Mouse (Mus musculus) liver, postnatal 0 days (tissue): ENCODE data around the gene Pex19. TPM values are rescaled to one million over a fixed set of nuclear protein-coding genes. Genes with fewer than 3 reads are reported as not detected.

Experiments
- ATAC-seq: fragments of 200-750 bp; cut with Nextera tagmentation; 2 replicates; pipeline ENCODE4 v1.8.0; 2017; ENCODE audit warnings: mild to moderate bottlenecking, moderate library complexity
- DNase-seq: peaks from one replicate; pipeline ENCODE4 v3.0.0-alpha.2; 2016
- H3K27ac ChIP-seq: fragments of 300-500 bp; sonication (generic); 2 replicates; pipeline ENCODE4 v1.5.1; 2014; ENCODE audit warnings: antibody characterized with exemption, moderate library complexity, mild to moderate bottlenecking, low read depth
- H3K27me3 ChIP-seq: fragments of 300-500 bp; sonication (generic); 2 replicates; pipeline ENCODE4 v1.6.1; 2014; ENCODE audit warnings: low read length, control low read depth, mixed read lengths; ENCODE audit not compliant: insufficient read depth
- H3K36me3 ChIP-seq: fragments of 300-500 bp; sonication (generic); replicated peaks from 2 replicates; pipeline ENCODE4 v1.6.1; 2014; ENCODE audit warnings: mild to moderate bottlenecking, control low read depth, low read length, moderate library complexity, mixed read lengths; ENCODE audit not compliant: insufficient read depth
- H3K4me1 ChIP-seq: fragments of 300-500 bp; sonication (generic); 2 replicates; pipeline ENCODE4 v1.6.1; 2014; ENCODE audit warnings: antibody characterized with exemption, mild to moderate bottlenecking, control low read depth; ENCODE audit not compliant: insufficient read depth
- H3K4me2 ChIP-seq: fragments of 300-500 bp; sonication (generic); 2 replicates; pipeline ENCODE4 v1.6.1; 2014; ENCODE audit warnings: low read depth, mild to moderate bottlenecking, low read length, moderate library complexity, mixed read lengths
- H3K4me3 ChIP-seq: fragments of 300-500 bp; sonication (generic); 2 replicates; pipeline ENCODE4 v1.5.1; 2014; ENCODE audit warnings: low read depth, low read length
- H3K9ac ChIP-seq: fragments of 300-500 bp; sonication (generic); replicated peaks from 2 replicates; pipeline ENCODE4 v1.6.1; 2014; ENCODE audit warnings: mild to moderate bottlenecking, moderate library complexity
- H3K9me3 ChIP-seq: fragments of 300-500 bp; sonication (generic); 2 replicates; pipeline ENCODE4 v1.6.1; 2016; ENCODE audit warnings: mild to moderate bottlenecking, control low read depth, low read length, mixed read lengths
- CTCF ChIP-seq: sonication (generic); IDR thresholded peaks from 2 replicates; pipeline ENCODE4 v1.5.1; 2016; ENCODE audit warnings: antibody characterized with exemption, low read depth
- EP300 ChIP-seq: IDR thresholded peaks from 2 replicates; pipeline ENCODE4 v1.6.1; 2016; ENCODE audit warnings: antibody characterized with exemption, low read depth, mild to moderate bottlenecking
- WGBS: fragments of 180-500 bp; shearing (Covaris S2); extraction: QIAGEN DNeasy Blood & Tissue Kit; methylation state at CpG from one replicate; pipeline ENCODE4 v1.1.7; 2014; ENCODE audit not compliant: insufficient replicate concordance; 5-methylcytosine and 5-hydroxymethylcytosine counted together
- polyA plus RNA-seq: library from polyadenylated mRNA; unstranded; fragments of >200 nt; fragmentation: Nextera tagmentation; extraction: Ambion mirVana; gene quantifications from 2 replicates; pipeline ENCODE4 v1.2.1, GENCODE M21; 2015

Pex19 gene
- polyA plus RNA-seq, 1 experiment from 2014 or later = 91.7 TPM

DNA sequence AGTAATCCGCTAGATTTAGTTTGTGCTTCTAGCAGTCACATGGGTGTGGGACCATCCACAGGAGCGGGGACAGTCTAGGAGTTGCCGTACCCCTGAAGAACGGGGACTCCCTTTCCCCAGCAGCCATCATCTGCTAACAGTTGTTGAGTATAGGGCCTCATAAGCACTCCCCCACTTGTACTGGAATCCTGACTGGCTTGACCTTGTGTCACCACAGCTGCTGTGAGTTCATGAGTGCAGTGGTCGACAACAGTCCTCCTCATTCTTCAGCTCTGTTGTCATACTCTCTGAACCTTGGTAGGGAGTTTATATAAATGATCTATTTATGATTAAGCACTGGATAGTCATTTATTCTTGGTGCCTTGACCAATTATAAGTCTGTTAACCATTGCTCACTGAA is 43.3 kb downstream of the Pex19 start:
- no peaks in the 10 kb centered on the region for H3K27me3 ChIP-seq
- TF ChIP-seq EP300 (no peak), CTCF (no peak)
- no peaks in the 10 kb centered on the region for H3K9me3 ChIP-seq
- no peak overlapping the region for H3K27ac ChIP-seq
- peaks cover 85% of the 10 kb centered on the region for H3K36me3 ChIP-seq
- H3K9ac ChIP-seq = no peak overlapping the region
- no peak overlapping the region for H3K4me3 ChIP-seq
- no peak for DNase-seq
- no peak overlapping the region for H3K4me2 ChIP-seq
- no peak for ATAC-seq
- no peaks in the 10 kb centered on the region for H3K4me1 ChIP-seq
- 93% methylated on average over 5 of the region's 5 CpGs for WGBS

- no peaks in the 10 kb centered on the region for H3K9me3 ChIP-seq
- no peaks in the 10 kb centered on the region for H3K27me3 ChIP-seq
- no peak overlapping the region for H3K27ac ChIP-seq
- no peak for DNase-seq
- H3K36me3 ChIP-seq = peaks cover 82% of the 10 kb centered on the region
- TF ChIP-seq CTCF (no peak), EP300 (no peak)
- H3K4me1 ChIP-seq = no peaks in the 10 kb centered on the region
- no peak for ATAC-seq
- no peak overlapping the region for H3K4me2 ChIP-seq
- 94% methylated on average over 21 of the region's 21 CpGs for WGBS
- no peak overlapping the region for H3K9ac ChIP-seq
- no peak overlapping the region for H3K4me3 ChIP-seq
These were observed 45.8 kb downstream of the Pex19 start for GRCm38 (mm10) chr1:172172381-172172780.

DNA sequence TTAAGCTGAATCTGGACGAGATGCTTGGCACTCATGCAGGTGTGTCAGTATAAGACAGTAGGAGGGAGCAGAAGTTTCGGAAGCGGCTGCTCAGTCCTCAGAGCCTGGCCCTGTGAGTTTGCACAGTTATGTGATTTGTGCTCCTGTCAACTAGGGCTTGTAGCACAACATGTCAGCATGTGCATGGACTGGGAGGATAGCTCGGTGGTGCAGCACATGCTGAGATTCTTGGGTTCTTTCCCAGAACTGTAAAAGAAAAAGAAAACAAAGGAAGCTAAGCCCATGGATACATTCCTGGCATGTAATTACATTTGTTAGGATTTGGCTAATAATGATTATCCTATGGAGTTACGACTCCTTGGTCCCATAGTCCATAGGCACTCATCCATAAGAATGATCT is 46.6 kb downstream of the Pex19 start:
- H3K36me3 ChIP-seq = peaks cover 83% of the 10 kb centered on the region

DNA sequence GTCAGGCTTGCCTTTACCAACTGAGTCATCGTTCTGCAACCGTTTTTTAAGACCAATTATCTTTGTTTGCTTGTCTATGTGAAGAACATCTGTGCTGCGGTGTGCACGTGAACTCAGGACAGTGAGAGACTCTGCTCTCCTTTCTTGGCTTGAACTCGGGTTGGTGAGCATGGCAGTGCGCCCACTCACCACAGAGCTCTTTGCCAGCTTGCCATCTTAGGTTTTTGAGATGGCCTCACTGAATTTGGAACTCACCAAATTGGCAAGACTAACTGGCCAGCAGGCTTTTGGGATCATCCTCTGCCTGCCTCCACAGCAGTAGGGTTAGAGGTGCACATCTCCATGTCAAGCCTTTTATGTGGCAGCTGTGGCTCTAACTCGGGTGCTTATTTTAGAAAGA is 51.2 kb downstream of the Pex19 start:
- Histone ChIP-seq H3K9ac (no peak overlapping the region), H3K4me2 (no peak overlapping the region), H3K27ac (no peak overlapping the region), H3K27me3 (no peaks in the 10 kb centered on the region), H3K4me3 (no peak overlapping the region), H3K36me3 (peaks cover 81% of the 10 kb centered on the region), H3K4me1 (no peaks in the 10 kb centered on the region), H3K9me3 (no peaks in the 10 kb centered on the region)
- TF ChIP-seq CTCF (no peak), EP300 (no peak)
- 81% methylated on average over 7 of the region's 7 CpGs for WGBS
- no peak for DNase-seq
- ATAC-seq = no peak

More for the DNA sequence above, 46.6 kb downstream of the Pex19 start:
- H3K27ac ChIP-seq = no peak overlapping the region
- no peaks in the 10 kb centered on the region for H3K9me3 ChIP-seq
- no peak overlapping the region for H3K9ac ChIP-seq
- no peak for TF ChIP-seq EP300
- TF ChIP-seq CTCF = no peak
- no peak overlapping the region for H3K4me2 ChIP-seq
- H3K27me3 ChIP-seq = no peaks in the 10 kb centered on the region
- ATAC-seq (no peak), DNase-seq (no peak)
- H3K4me3 ChIP-seq = no peak overlapping the region
- H3K4me1 ChIP-seq = no peaks in the 10 kb centered on the region
- WGBS = 86% methylated on average over 5 of the region's 5 CpGs

- TF ChIP-seq EP300 (no peak), CTCF (no peak)
- 80% methylated on average over 7 of the region's 7 CpGs for WGBS
- Histone ChIP-seq H3K27ac (no peak overlapping the region), H3K4me1 (no peaks in the 10 kb centered on the region), H3K4me3 (no peak overlapping the region), H3K27me3 (no peaks in the 10 kb centered on the region), H3K4me2 (no peak overlapping the region), H3K9me3 (no peaks in the 10 kb centered on the region), H3K9ac (no peak overlapping the region), H3K36me3 (peaks cover 73% of the 10 kb centered on the region)
- ATAC-seq (no peak), DNase-seq (no peak)
These were observed 52.5 kb downstream of the Pex19 start for GRCm38 (mm10) chr1:172179102-172179501.

DNA sequence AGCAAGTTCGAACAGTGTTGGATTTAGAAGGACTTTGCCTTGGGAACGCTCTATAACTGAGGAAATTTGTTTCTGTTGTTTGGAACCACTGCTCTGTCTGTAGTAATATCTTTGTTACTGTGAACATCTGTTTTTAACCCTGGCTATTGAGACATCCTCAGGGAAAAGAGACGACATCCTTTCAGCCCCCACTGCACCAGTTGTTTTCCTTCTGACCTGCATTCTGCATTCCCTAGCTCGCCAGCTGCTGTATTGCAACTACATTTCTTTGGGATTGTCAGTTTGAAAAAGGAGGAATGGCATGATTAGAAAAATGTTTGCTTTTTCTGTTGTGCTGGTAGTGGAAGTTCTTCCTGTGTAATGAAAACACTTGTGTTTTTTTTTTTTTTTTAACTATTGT is 54.3 kb downstream of the Pex19 start:
- Histone ChIP-seq H3K9ac (no peak overlapping the region), H3K27ac (no peak overlapping the region), H3K27me3 (no peaks in the 10 kb centered on the region), H3K9me3 (no peaks in the 10 kb centered on the region), H3K4me1 (no peaks in the 10 kb centered on the region), H3K4me3 (no peak overlapping the region), H3K36me3 (peaks cover 69% of the 10 kb centered on the region), H3K4me2 (no peak overlapping the region)
- ATAC-seq (no peak), DNase-seq (no peak)
- 86% methylated on average over 4 of the region's 4 CpGs for WGBS
- no peak for TF ChIP-seq EP300
- no peak for TF ChIP-seq CTCF

DNA sequence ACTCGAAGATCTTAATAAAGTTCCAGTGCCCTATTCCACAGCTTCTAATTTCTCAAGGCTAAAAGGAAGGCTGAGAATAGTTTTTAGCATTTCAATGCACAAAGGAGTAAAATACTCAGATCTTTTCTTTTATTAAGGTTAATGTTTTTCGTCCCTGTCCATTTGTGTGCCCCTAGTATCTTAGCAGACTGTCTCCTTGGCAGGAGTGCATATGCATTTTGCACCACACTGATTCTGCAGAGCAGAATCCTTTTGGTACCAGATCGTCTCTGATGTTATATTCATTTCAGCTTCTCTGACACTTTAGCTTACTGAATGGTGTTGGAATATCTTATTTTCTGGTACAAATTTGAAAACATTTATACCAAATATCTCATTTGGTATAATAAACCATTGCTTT is 55.2 kb downstream of the Pex19 start:
- Histone ChIP-seq H3K9ac (no peak overlapping the region), H3K4me2 (no peak overlapping the region), H3K4me1 (no peaks in the 10 kb centered on the region), H3K9me3 (no peaks in the 10 kb centered on the region), H3K4me3 (no peak overlapping the region), H3K27me3 (no peaks in the 10 kb centered on the region), H3K27ac (no peak overlapping the region), H3K36me3 (peaks cover 74% of the 10 kb centered on the region)
- 97% methylated on average over 3 of the region's 3 CpGs for WGBS
- no peak for TF ChIP-seq CTCF
- TF ChIP-seq EP300 = no peak
- ATAC-seq (no peak), DNase-seq (no peak)
